Mouse (Mus musculus) C2C12 (cell line): ENCODE data around the gene Mbnl1. TPM values are rescaled to one million over a fixed set of nuclear protein-coding genes. Genes with fewer than 3 reads are reported as not detected.

Source experiments
- H3K27me3 ChIP-seq: one replicate; pipeline ENCODE4 v1.6.1; 2011; ENCODE audit not compliant: control insufficient read depth, insufficient read depth, insufficient read length
- H3K36me3 ChIP-seq: one replicate; pipeline ENCODE4 v1.6.1; 2011; ENCODE audit not compliant: control insufficient read depth, insufficient read depth
- H3K4me3 ChIP-seq: one replicate; pipeline ENCODE4 v1.5.1; 2011; ENCODE audit warnings: mild to moderate bottlenecking, control low read depth; ENCODE audit not compliant: poor library complexity, insufficient read depth, severe bottlenecking
- H3K79me2 ChIP-seq: one replicate; pipeline ENCODE4 v1.6.1; 2011; ENCODE audit not compliant: control insufficient read depth, insufficient read depth
- H3K79me3 ChIP-seq: one replicate; pipeline ENCODE4 v1.6.1; 2011; ENCODE audit warnings: low read depth, control low read depth
- H3ac ChIP-seq: one replicate; pipeline ENCODE3; 2011; ENCODE audit warnings: low read depth; ENCODE audit not compliant: control insufficient read depth, insufficient read length
- CEBPB ChIP-seq: IDR thresholded peaks from one replicate; pipeline ENCODE4 v1.6.1; 2011; ENCODE audit warnings: low read depth, mild to moderate bottlenecking, control low read depth, moderate library complexity
- CTCF ChIP-seq: IDR thresholded peaks from one replicate; pipeline ENCODE4 v1.5.1; 2011; ENCODE audit not compliant: control insufficient read depth, insufficient read depth, insufficient read length
- FOSL1 ChIP-seq: IDR thresholded peaks from one replicate; pipeline ENCODE4 v1.8.0; 2011; ENCODE audit warnings: mild to moderate bottlenecking, low read length; ENCODE audit not compliant: poor library complexity, insufficient read depth, severe bottlenecking
- MAX ChIP-seq: IDR thresholded peaks from one replicate; pipeline ENCODE4 v1.6.1; 2011; ENCODE audit warnings: mild to moderate bottlenecking, control low read depth
- MYOD1 ChIP-seq: IDR thresholded peaks from one replicate; pipeline ENCODE4 v1.6.1; 2011; ENCODE audit warnings: low read depth; ENCODE audit not compliant: control insufficient read depth, insufficient read length
- MYOG ChIP-seq: IDR thresholded peaks from one replicate; pipeline ENCODE4 v1.6.1; 2011; ENCODE audit not compliant: control insufficient read depth, insufficient read length; ENCODE audit errors: extremely low read depth
- USF1 ChIP-seq: IDR thresholded peaks from one replicate; pipeline ENCODE4 v1.6.1; 2011; ENCODE audit warnings: low read depth, mild to moderate bottlenecking, control low read depth, moderate library complexity
- polyA plus RNA-seq: library from polyadenylated mRNA; unstranded; fragments of >200 nt; fragmentation: generic; extraction: Trizol; gene quantifications from one replicate; pipeline ENCODE4 v1.2.1, GENCODE M21; 2012; ENCODE audit warnings: missing spikeins

Mbnl1 gene
- polyA plus RNA-seq, 1 experiment, result 37.7 TPM

GRCm38 (mm10) chr3:60559762-60560161, 87.1 kb downstream of the Mbnl1 start:
- Histone ChIP-seq H3K79me3 (peaks cover 88% of the 10 kb centered on the region), H3K27me3 (no peaks in the 10 kb centered on the region)
- TF ChIP-seq FOSL1, result no peak
- TF ChIP-seq CEBPB, result no peak
- TF ChIP-seq MYOG, result no peak
- TF ChIP-seq MYOD1, result no peak

DNA sequence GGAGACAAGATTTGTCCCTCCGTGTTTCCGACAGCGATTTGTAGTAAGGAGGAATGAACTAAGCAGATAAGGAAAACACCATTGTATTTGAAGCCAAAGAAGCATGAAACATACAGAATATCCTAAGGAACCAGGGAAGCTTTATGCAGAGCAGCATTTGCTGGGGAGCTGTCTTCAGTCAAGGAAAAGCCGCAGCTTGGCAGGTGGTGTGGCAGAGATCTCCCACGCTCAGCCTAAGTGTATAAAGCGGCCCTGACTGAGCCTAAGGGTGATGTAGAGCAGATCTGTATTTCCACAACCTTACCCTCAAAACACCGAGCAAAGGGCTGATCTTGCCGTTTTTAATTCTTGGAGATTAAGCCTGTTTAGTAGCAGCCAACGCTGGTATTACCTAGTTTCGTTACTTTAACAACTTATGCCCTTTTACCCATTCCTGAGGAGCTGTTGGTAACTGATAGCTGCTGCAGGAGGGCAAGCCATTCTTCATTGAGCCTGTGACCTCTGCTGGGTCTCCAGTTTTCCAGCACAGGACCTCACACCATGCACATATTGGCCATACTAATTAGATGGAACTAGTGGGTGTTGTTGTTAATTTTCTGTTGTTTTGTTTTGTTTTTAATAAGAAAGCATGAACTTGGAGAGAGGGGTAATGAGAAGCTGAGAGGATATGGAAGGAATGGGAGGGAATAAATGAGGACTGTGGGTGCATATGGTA, 91.1 kb downstream of the Mbnl1 start:
- no peaks in the 10 kb centered on the region for H3K27me3 ChIP-seq
- no peak overlapping the region for H3K4me3 ChIP-seq
- H3K79me2 ChIP-seq, result peaks cover 100% of the 10 kb centered on the region
- TF ChIP-seq CEBPB (no peak), MAX (no peak), FOSL1 (no peak), USF1 (no peak), MYOG (no peak), CTCF (no peak), MYOD1 (no peak)
- no peak overlapping the region for H3ac ChIP-seq
- H3K79me3 ChIP-seq, result peaks cover 95% of the 10 kb centered on the region
- peaks cover 19% of the 10 kb centered on the region for H3K36me3 ChIP-seq

More at GRCm38 (mm10) chr3:60559762-60560161, 87.1 kb downstream of the Mbnl1 start:
- Histone ChIP-seq H3ac (no peak overlapping the region), H3K4me3 (no peak overlapping the region), H3K79me2 (peaks cover 100% of the 10 kb centered on the region), H3K36me3 (peaks cover 27% of the 10 kb centered on the region)

DNA sequence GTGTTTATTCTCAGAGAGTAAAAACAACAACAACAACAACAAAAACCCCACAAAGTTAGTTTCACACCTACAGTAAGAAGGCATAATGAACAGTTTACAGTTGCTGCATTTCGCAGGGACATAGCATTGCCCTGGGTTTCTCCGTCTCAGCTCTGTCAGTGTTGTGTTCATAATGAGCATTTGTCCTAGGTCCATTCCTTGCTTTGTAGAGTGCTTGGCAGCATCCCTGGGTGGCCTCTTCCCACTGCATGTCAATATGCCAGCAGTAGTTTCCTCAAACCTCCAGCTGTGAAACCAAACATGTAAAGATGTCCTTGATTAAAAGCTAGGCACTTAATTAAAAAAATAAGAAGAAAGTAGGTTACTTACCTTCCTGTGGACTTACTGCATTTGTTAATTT, 91.6 kb downstream of the Mbnl1 start:
- Histone ChIP-seq H3K79me2 (peaks cover 100% of the 10 kb centered on the region), H3K4me3 (no peak overlapping the region), H3K27me3 (no peaks in the 10 kb centered on the region), H3K36me3 (peaks cover 17% of the 10 kb centered on the region), H3K79me3 (peaks cover 95% of the 10 kb centered on the region), H3ac (no peak overlapping the region)
- no peak for TF ChIP-seq CTCF
- TF ChIP-seq FOSL1, result no peak
- no peak for TF ChIP-seq MYOD1
- no peak for TF ChIP-seq MAX
- TF ChIP-seq MYOG, result no peak
- TF ChIP-seq USF1, result no peak
- TF ChIP-seq CEBPB, result no peak

GRCm38 (mm10) chr3:60565204-60565603, 92.6 kb downstream of the Mbnl1 start:
- peaks cover 13% of the 10 kb centered on the region for H3K36me3 ChIP-seq
- no peaks in the 10 kb centered on the region for H3K27me3 ChIP-seq
- peaks cover 95% of the 10 kb centered on the region for H3K79me3 ChIP-seq
- peaks cover 100% of the 10 kb centered on the region for H3K79me2 ChIP-seq
- TF ChIP-seq MYOD1, result no peak
- TF ChIP-seq CTCF, result no peak
- TF ChIP-seq FOSL1, result no peak
- TF ChIP-seq CEBPB, result no peak
- no peak for TF ChIP-seq USF1
- no peak for TF ChIP-seq MYOG
- no peak for TF ChIP-seq MAX
- no peak overlapping the region for H3K4me3 ChIP-seq
- no peak overlapping the region for H3ac ChIP-seq

DNA sequence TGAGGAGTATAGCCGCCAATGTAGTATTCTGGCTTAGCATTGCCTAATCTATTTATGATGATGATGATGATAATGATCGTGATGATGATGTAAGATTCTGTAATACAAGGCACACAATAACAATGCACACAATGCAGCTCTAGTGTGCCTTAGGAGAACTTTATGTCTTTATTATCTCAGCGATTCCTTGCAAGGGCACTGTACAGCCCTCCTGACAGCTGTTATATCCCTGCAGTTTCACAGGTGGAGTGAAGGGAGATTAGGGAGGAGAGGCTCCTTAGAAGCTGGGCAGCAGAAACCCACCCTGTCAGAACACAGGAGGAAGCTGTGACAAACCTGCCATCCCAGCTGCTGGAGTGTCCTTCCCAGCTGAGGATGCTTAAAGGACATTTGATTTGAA, 93.3 kb downstream of the Mbnl1 start:
- H3K27me3 ChIP-seq, result no peaks in the 10 kb centered on the region
- no peak for TF ChIP-seq FOSL1
- TF ChIP-seq MAX, result no peak
- no peak for TF ChIP-seq USF1
- no peak for TF ChIP-seq CTCF
- no peak for TF ChIP-seq CEBPB
- no peak for TF ChIP-seq MYOG

DNA sequence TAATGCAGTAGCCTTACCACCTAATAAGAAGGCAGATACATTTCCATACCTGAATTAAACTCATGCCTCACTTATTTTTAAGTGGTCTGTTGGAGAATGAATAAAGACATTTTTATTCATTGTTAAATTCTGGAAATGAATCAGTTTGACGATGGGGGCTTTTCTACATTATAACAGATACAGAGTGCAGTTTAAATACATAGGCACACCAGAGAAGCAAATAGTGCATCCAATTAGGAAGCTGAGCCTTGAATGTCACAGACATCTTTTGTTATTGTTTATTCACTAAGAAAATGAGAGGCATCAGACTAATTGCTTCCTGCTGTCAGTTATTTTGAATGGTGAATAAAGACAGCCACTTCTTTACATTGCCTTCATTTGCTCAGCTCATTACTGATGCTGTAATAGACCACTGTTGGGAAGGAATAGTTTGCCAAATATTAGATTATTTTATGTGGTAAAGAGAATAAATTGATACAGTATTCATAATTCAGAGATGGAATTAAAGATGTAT, 95.6 kb downstream of the Mbnl1 start:
- H3ac ChIP-seq, result no peak overlapping the region
- peaks cover 97% of the 10 kb centered on the region for H3K79me3 ChIP-seq
- TF ChIP-seq USF1 (no peak), MYOG (no peak), MAX (no peak)
- H3K4me3 ChIP-seq, result no peak overlapping the region
- H3K27me3 ChIP-seq, result no peaks in the 10 kb centered on the region
- H3K79me2 ChIP-seq, result peaks cover 100% of the 10 kb centered on the region
- peaks cover 17% of the 10 kb centered on the region for H3K36me3 ChIP-seq

More for the DNA sequence above, 93.3 kb downstream of the Mbnl1 start:
- Histone ChIP-seq H3ac (no peak overlapping the region), H3K79me2 (peaks cover 100% of the 10 kb centered on the region), H3K4me3 (no peak overlapping the region), H3K79me3 (peaks cover 95% of the 10 kb centered on the region), H3K36me3 (peaks cover 13% of the 10 kb centered on the region)
